Mouse (Mus musculus): Measurements from ENCODE around the gene Itln1. TPM values are rescaled to one million over a fixed set of nuclear protein-coding genes. Genes with fewer than 3 reads are reported as not detected.
"Not testable (repeated sequence)": the region's sequence is repeated elsewhere in the genome, so short reads cannot be mapped to it uniquely, and the experiment has no call there.

Itln1 gene
- polyA plus RNA-seq, 1 experiment: not detected

DNA sequence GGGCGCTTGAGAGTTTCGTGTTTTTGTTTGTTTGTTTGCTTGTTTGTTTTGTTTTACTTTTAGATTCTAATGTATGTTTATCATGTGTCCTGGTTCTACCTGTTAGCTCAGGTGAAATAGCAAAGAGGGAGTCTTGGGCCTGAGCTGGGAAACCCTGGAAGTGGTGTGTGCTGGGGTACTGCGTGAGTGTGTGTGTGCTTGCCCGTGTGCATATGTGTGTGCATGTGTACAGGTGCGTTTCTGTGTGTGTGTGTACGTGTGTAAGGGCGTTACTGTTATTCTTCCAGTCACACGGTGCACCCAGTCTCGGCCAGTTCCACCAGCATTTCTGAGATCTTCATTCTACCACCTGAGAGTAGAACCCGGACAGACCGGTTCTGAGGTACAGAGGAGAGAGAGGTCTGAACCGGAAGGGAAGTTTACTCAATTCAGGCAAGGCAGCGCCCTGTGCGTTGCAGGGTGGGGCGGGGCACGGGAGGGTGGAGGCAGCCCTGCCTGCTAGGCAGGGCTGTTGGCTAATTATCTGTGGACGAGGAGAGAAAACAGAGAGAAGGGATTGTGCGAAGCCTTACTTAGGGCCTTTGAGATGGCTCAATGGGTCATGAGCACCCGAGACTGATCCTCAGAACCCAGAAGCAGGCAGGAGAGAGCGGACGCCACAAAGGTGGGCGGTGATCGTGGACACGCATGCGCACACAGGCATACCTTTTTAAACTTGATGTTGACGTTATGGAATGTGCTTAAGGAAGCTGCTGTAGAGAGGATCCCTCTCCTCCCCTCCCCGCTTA lies 57.1 kb downstream of the Itln1 start:
- peak; percentile 39 for DNase-seq (ENCODE audit: low read depth)
- TF ChIP-seq CTCF (IDR thresholded peaks at IDR 0.05; ENCODE audit: borderline replicate concordance, extremely low read depth, insufficient read depth, insufficient read length): no peak
- no peak for TF ChIP-seq POLR2A (IDR thresholded peaks at IDR 0.05; ENCODE audit: borderline replicate concordance, extremely low read depth, insufficient read depth, insufficient read length, poor library complexity, severe bottlenecking)

DNA sequence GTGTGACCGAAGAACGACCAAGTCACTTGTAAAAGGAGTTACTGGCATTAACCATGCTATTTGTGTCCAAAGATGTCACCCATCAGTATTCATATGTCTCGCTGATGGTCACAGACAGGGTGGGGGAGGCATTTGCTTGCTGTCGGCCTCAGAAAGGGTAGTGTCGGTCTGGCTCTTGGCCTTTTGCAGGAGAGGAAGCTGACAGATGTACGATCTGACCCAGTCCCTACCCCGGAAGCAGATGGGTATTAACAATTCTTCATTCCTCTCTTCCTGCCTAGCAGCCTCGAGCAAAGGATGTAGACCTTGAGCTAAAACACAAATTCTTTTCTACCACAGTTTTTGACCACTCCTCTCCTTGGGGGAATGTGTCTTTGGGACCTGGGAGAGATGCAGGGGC lies 58.0 kb downstream of the Itln1 start:
- TF ChIP-seq CTCF (IDR thresholded peaks at IDR 0.05; ENCODE audit: borderline replicate concordance, extremely low read depth, insufficient read depth, insufficient read length) (no peak), POLR2A (IDR thresholded peaks at IDR 0.05; ENCODE audit: borderline replicate concordance, extremely low read depth, insufficient read depth, insufficient read length, poor library complexity, severe bottlenecking) (no peak)
- DNase-seq (ENCODE audit: low read depth): no peak

DNA sequence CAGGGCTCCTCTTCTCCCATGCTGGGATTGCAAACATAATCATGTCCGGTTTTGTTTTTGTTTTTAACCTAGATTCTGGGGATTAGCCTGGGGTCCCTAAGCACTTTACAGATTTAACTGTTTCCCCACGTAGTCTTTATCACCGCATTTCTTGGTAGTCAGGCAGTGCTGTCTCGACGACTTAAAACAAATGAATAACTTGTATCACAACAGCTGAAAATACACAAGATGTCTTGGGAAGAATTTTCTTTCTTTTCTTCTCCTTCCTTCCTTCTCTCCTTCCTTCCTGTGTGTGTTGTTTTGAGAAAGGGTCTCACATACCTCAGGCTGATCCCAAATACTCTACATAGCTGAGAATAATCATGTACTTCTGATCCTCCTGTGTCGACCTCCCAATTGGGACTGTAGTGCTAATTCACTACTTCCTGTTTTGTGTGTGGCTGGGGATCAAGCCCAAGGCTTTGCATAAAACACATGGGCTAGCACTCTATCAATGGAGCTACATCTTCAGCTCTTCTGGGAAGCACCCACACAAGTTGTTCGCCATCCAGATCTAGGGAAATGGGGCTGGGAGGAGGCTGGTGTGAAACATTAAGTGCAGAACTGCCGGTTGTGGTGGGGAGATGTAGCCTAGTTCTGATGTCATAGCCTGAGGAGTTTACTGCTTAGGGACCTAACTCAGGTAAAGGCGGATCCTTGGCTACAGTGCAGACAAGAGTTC lies 61.0 kb downstream of the Itln1 start:
- DNase-seq (ENCODE audit: low read depth): no peak
- TF ChIP-seq POLR2A (IDR thresholded peaks at IDR 0.05; ENCODE audit: borderline replicate concordance, extremely low read depth, insufficient read depth, insufficient read length, poor library complexity, severe bottlenecking) (no peak), CTCF (IDR thresholded peaks at IDR 0.05; ENCODE audit: borderline replicate concordance, extremely low read depth, insufficient read depth, insufficient read length) (no peak)

DNA sequence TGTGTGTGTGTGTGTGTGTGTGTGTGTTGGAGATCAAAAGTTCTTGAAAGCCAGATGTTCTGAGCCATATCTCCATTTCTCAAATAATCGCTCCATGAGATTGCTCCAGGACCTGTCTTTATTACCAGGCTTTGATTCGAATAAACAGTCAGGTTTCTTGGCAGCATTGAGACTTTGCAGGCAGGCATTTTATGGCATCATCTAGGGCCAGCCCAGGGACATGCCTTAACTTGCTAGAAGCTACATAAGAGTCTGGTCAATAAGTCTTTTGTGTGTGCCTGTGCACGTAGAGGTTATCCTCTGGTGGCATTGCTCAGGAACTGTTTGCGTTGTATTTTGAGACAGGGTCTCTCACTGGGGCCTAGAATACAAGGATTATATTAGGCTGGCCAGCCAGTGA lies 61.6 kb downstream of the Itln1 start:
- DNase-seq (ENCODE audit: low read depth): no peak
- TF ChIP-seq CTCF (IDR thresholded peaks at IDR 0.05; ENCODE audit: borderline replicate concordance, extremely low read depth, insufficient read depth, insufficient read length) (no peak), POLR2A (IDR thresholded peaks at IDR 0.05; ENCODE audit: borderline replicate concordance, extremely low read depth, insufficient read depth, insufficient read length, poor library complexity, severe bottlenecking) (no peak)

DNA sequence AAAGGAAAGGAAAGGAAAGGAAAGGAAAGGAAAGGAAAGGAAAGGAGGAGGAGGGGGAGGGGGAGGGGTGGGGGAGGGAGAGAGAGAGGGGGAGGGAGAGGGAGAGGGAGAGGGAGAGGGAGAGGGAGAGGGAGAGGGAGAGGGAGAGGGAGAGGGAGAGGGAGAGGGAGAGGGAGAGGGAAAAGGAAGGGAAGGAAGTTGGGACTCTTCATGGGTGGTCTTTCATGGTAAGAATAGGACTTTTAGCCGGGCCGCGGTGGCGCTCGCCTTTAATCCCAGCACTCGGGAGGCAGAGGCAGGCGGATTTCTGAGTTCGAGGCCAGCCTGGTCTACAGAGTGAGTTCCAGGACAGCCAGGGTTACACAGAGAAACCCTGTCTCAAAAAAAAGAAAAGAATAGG lies 63.2 kb downstream of the Itln1 start:
- not testable (repeated sequence) for DNase-seq (ENCODE audit: low read depth)

DNA sequence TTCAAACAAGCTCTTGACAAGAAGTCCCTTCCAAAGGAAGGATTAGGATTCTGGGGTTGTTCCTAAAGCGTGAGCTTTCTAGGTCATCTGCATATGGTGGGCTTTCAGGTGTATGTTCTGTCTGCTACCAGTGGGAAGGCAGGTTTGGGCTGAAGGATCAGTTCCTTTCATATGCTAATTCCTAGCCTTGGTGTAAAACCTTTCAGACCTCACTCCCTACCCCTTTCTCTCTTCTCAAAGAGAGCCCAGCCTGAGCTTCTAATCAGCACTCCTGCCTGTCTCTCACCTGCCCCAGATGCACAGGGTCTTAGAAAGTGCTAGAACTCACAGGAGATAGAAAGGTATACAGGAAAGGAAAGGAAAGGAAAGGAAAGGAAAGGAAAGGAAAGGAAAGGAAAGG lies 63.6 kb downstream of the Itln1 start:
- TF ChIP-seq CTCF (IDR thresholded peaks at IDR 0.05; ENCODE audit: borderline replicate concordance, extremely low read depth, insufficient read depth, insufficient read length) (no peak), POLR2A (IDR thresholded peaks at IDR 0.05; ENCODE audit: borderline replicate concordance, extremely low read depth, insufficient read depth, insufficient read length, poor library complexity, severe bottlenecking) (no peak)

DNA sequence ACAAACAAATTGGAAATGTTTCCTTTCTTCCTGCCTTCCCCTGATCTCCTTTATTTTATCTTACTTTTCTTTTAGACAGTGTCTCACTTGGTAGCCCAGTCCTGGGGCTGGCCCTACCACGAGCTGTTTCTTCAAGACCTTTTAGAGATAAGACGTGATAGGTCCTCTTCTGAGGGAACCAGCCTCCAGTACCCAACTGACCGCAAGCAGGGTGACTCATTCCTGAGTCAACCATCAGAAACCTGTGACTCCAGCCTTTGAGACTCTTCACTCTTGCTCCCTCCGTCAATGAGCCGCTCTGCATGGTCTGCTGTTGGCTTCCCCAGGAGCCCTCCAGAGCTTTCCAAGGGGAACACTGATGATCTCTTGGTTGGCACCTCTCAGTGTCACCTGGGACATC lies 64.2 kb downstream of the Itln1 start:
- no peak for DNase-seq (ENCODE audit: low read depth)
- TF ChIP-seq CTCF (IDR thresholded peaks at IDR 0.05; ENCODE audit: borderline replicate concordance, extremely low read depth, insufficient read depth, insufficient read length) (no peak), POLR2A (IDR thresholded peaks at IDR 0.05; ENCODE audit: borderline replicate concordance, extremely low read depth, insufficient read depth, insufficient read length, poor library complexity, severe bottlenecking) (no peak)

More for the DNA sequence above, 63.6 kb downstream of the Itln1 start:
- no peak for DNase-seq (ENCODE audit: low read depth)

DNA sequence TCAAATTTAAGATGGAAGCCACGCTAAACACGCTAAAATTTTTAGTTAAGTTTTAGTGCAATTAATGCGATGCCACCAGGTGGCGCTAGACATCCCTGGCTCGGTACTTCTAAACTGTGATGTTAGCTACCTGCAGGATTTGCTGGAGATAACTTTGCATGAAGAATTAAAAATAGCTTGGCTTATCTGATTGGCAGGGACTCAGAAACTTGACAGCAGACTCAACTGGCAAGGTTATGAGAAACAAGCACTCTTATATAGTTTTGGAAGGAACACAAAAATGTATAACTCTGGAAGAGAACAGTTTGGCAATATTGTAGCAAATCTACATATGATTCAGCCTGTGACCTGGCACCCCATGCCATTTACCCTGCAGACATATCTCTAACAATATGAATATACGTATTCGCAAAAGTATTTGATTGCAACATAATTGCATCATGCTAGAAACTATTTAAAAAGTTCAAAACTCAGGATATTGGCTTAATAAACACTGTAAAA lies 64.7 kb downstream of the Itln1 start:
- TF ChIP-seq POLR2A (IDR thresholded peaks at IDR 0.05; ENCODE audit: borderline replicate concordance, extremely low read depth, insufficient read depth, insufficient read length, poor library complexity, severe bottlenecking) (no peak), CTCF (IDR thresholded peaks at IDR 0.05; ENCODE audit: borderline replicate concordance, extremely low read depth, insufficient read depth, insufficient read length) (peak; percentile 79; the same call in 1 of the 2 replicates)
- DNase-seq (ENCODE audit: low read depth): peak; percentile 71

DNA sequence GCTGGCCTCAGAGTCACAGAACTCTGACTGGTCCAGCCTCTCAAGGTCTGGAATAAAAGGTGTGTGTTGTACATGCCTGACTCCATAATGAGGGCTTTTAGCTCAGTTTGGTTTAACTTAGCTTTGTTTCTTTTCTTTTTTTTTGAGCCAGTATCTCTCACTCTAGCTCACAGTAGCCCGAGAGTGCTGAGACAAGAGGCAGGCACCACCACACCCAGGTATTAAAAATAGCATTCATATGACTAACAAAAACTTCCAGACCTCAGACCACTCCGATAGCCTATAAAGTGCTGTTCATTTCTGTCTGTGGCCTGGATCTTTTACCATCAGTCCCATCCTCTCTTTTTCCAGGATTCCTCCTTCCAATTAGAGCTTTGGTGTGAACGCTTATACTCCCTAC lies 65.4 kb downstream of the Itln1 start:
- no peak for TF ChIP-seq CTCF (IDR thresholded peaks at IDR 0.05; ENCODE audit: borderline replicate concordance, extremely low read depth, insufficient read depth, insufficient read length)
- TF ChIP-seq POLR2A (IDR thresholded peaks at IDR 0.05; ENCODE audit: borderline replicate concordance, extremely low read depth, insufficient read depth, insufficient read length, poor library complexity, severe bottlenecking): no peak
- no peak for DNase-seq (ENCODE audit: low read depth)

Other genes starting within 250 kb of the Itln1 start
- gene Usp21, start 247.3 kb downstream of the Itln1 start, polyA plus RNA-seq (2012; rRNA removed): 110 and 136 TPM in 2 replicates
- 52.7 and 63.1 TPM in 2 replicates for gene Ufc1, start 240.3 kb downstream of the Itln1 start, polyA plus RNA-seq (2012; rRNA removed)
- 62.1 and 63.5 TPM in 2 replicates for gene Dedd, start 206.1 kb downstream of the Itln1 start, polyA plus RNA-seq (2012; rRNA removed)
- gene Nit1, start 189.6 kb downstream of the Itln1 start, polyA plus RNA-seq (2012; rRNA removed): 57.0 and 73.1 TPM in 2 replicates
- gene Pfdn2, start 189.6 kb downstream of the Itln1 start, polyA plus RNA-seq (2012; rRNA removed): 45.5 and 90.3 TPM in 2 replicates
- 3.1 and 3.7 TPM in 2 replicates for gene Klhdc9, start 174.5 kb downstream of the Itln1 start, polyA plus RNA-seq (2012; rRNA removed)
- gene Nectin4, start 165.2 kb downstream of the Itln1 start, polyA plus RNA-seq (2012; rRNA removed): 1.9 and 2.8 TPM in 2 replicates
- 0.47 and 0.52 TPM in 2 replicates for gene Arhgap30, start 146.3 kb downstream of the Itln1 start, polyA plus RNA-seq (2012; rRNA removed)
- 242 and 259 TPM in 2 replicates for gene Usf1, start 124.0 kb downstream of the Itln1 start, polyA plus RNA-seq (2012; rRNA removed)
- gene Tstd1, start 116.4 kb downstream of the Itln1 start, polyA plus RNA-seq (2012; rRNA removed): 4.6 and 7.2 TPM in 2 replicates
- 3.9 and 7.3 TPM in 2 replicates for gene F11r, start 97.8 kb downstream of the Itln1 start, polyA plus RNA-seq (2012; rRNA removed)
- gene Alyref2, start 31.8 kb downstream of the Itln1 start, polyA plus RNA-seq (2012; rRNA removed): 15.8 and 17.8 TPM in 2 replicates
- not detected in 2 replicates for gene Cd244a, start 23.9 kb upstream of the Itln1 start, polyA plus RNA-seq (2012; rRNA removed)
- 0.08 and 0.19 TPM in 2 replicates for gene Ly9, start 72.1 kb upstream of the Itln1 start, polyA plus RNA-seq (2012; rRNA removed)
- 0.04 TPM in 1 of 2 replicates, not detected in the other for gene Slamf7, start 117.7 kb upstream of the Itln1 start, polyA plus RNA-seq (2012; rRNA removed)
- 0.30 and 0.62 TPM in 2 replicates for gene Cd48, start 146.7 kb upstream of the Itln1 start, polyA plus RNA-seq (2012; rRNA removed)
- gene Slamf1, start 231.8 kb upstream of the Itln1 start, polyA plus RNA-seq (2012; rRNA removed): 0.06 and 0.12 TPM in 2 replicates